Mouse (Mus musculus) megakaryocyte, adult 5-6 weeks (primary cell): ENCODE measurements around the gene Alk. TPM values are rescaled to one million over a fixed set of nuclear protein-coding genes. Genes with fewer than 3 reads are reported as not detected.

Experiments
- ATAC-seq: 2 replicates; pipeline ENCODE4 v1.8.0; 2016; ENCODE audit warnings: mild to moderate bottlenecking, inconsistent platforms; ENCODE audit not compliant: poor library complexity, severe bottlenecking
- total RNA-seq, 2 experiments: library from RNA; stranded (forward) in 1 of 2; stranded (reverse) in 1 of 2; fragments of 153-499, 151-499 nt in 1 of 2; fragments of 221-1000, 200-1000 nt in 1 of 2; gene quantifications; 2 replicates each; pipeline versions ENCODE4 v1.2.3 to v1.2.4; 2015 to 2017

Alk gene
- total RNA-seq, 2 experiments from 2014 or later, result not detected

DNA sequence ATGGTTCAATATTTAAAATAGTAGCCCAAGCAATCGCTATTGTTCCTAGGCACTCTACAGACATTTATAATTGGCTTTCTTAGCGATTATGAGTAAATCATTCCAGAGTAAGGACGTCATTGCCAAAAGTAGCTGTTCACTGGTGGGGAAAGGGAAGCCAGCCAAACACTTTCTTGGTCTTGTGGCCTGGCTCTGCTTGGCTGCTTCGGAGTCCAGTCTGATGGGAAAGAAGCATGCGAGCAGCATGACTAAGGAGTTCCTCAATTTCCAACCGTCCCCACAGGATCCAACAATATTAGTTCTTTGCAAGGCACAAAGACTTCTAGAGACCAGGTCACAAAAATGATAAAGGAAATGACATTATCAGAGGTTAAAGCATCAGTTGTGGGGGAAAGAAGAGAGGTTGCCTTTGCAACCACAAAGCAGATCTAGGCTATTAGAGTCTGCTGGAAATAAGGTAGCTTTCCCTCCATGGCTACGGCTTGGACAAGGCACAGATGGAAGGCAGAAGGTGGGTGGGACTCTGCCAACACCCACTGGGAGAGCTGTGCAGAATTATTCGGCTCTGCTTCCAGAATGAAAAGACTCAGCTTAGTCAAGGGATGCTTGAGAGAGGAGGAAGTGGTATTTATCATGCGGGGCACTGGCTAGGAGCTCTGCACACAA, 561.3 kb downstream of the Alk start:
- no peak for ATAC-seq

DNA sequence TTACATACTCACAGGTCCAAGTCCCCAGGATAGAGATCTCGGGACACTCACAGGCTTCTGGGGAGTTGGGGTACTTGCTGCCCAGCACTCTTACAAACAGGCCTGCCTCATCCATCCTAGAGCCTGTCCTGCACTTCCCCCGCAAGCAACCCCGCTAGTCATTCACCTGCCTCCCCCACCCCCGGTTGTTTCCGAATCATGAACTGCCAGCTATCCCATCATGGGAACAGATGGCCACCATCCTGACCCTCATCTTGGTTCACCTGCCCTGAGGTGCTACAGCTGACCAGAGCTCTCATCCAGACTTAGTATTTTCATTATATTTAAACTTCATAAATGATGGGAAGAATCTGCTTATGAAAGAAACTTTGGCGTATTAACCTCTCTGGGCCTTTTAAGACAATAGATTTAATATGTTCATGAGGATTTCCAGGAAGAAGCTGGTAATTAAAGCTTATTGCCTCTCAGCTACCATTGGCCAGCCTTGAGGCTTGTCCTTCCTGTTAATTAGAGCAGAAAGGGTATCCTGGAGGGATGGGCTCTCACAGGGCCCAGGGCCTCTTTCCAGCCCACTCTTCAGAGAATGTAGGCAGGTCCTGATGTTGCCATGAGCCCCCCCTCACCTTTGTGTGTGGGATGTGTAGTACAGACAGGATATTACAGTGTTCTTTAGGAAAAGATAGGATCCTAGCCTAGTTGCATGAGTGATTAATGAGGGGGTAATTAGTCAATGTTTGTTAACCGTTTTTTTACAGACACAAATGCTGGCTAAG, 565.1 kb downstream of the Alk start:
- ATAC-seq, result no peak

DNA sequence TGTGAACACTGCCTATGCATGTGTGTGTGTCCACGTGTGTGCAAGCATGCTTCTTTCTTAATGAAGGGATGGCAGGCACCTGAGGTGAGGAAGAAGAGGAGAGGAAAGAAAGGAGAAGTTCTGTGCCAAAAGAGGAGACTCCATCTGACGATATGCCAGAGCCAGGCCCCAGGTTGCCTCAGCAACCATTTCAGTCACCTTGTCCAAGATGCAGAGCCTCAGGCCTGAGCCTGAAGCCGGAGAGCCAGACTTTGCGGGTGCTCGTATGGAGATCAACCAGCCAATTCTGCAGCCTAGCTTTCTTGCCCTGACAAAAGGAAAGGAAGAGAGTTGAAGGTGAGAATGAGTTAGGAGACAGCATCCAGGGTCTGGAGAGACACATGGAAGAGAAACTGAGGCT, 566.1 kb downstream of the Alk start:
- no peak for ATAC-seq

DNA sequence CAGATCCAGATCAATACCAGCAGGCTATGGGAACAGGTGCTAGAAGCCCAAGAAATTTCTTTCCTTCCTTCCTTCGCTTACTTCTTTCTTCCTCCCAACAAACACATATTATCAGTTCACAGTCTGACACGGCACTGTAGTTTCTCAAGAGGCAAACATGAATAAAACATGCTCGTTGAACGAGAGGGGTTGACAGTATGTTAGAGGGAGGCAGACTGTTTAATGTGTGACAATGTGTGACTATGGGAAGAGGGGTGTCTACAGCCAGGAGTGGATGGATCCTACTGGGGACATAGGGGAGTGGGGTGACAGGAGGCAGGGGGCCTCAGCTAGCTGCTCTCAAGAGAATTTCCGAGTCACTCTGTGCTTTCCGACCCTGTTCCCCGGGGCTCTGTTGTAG, 573.8 kb downstream of the Alk start:
- no peak for ATAC-seq

DNA sequence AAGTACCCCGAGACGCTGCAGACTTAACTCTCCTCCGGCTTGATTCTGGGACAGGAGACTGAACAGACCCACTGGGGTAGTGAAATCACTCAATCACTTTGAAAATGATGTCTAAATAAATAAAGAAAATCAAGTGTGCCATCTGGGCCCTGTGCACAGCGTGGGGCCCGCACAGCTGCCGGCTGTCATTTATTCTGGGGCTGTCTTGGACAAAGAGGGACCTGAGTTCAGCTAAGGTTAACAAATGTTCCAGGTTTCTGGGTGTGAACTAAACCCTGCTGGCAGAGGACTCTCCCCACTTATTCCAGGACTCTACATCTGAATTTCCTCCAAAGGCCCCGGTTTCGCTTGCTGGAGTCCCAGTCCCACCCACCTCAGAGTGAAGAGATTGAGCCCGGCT, 581.1 kb downstream of the Alk start:
- no peak for ATAC-seq

DNA sequence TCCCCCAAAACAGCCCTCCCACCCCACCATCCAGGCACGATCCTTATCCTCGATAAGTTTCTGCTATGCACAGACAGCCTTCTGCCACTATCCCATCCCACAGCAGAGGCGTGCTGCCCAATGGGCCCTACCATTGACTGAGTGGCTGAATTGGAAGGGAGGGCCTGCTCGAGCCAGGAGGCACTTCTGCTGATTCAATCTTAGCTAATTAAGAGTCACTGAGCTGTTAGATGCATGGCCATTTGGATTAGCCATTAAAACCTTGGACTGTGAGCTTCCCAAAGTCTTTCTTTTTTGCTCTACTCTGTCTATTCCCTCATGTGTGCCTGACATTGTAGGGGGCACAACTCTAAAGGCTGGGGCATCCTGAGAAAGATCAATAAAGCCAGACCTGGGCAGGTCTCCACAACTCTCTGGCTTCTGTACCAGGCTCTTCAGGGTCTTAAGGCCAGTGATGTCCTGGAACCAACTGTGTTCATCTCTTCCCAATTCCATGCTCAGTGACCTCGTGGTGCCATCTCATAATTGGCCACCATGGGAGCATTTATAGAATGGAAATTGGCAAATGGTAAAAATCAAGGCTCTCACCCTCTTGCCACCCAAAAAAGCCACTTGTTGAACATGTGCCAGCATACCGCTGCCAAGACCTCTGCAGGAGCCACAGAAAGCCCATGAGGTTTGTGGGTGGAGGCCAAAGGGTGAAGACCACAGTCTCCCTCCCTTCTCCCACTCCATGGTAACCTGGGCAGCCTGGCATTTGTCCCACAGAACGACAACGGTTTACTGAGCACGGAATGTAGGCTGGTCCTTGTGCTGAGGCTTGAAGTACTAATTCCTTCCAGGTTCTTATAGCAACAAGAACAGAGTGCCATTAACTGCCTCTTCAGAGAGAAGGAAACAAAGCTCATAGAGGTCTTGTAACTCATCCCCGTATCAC, 582.4 kb downstream of the Alk start:
- ATAC-seq, result no peak

DNA sequence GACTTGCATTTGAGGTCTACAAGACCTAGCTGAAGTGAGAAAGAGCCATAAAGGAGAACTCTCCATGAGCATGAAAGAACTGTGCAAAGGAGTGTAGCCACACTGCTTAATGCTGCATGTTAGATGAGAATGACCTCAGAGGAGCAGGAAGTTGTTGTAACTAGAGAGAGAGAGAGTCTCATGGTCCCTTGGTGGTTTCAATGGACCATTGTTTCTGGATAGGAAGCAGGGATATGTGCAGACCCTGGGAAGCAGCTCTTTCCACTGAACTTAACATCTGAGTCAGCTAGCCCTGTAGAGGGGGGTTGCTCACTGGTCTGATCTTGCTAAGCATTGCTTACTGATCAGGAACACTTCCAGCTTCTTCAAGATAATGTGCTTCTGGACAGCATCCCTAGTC, 587.1 kb downstream of the Alk start:
- ATAC-seq, result no peak

DNA sequence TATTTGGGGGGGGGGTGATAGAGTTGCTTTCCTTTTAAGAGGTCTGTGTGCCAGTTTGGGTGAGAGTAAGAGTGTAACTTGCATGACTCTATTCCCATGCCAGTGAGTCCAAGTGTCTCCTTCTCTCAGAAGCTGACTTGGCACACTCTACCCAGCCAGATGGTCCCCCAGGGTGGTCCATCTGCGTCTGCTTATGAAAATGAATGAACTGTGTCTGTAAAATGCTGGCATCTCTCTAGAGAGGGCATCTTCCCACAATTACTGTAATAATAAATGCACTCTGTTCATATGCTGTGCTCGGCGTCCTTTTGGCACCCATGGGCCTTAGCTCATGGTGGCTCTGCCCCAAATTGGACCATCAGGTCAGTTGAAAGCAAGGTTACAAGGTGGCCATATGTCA, 589.2 kb downstream of the Alk start:
- ATAC-seq, result no peak

DNA sequence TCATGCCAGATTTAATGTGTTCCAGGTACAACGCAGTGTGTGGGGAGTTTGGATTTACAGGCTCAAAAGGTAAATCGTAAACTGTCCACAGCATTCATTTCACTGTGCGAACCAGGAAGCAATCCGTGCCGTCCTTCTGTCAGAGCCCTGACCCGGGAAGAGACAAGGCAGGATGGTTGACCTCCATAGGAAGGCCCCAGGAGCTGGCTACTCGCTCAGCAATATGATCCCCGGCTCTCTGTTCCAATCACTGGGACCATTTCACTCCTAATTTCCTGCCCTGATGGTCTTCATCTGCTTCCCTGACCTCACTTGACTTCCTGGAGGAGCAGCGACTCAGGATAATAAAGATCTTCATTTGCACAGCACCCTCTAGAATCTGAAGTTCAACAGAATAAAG, 591.7 kb downstream of the Alk start:
- ATAC-seq, result no peak

DNA sequence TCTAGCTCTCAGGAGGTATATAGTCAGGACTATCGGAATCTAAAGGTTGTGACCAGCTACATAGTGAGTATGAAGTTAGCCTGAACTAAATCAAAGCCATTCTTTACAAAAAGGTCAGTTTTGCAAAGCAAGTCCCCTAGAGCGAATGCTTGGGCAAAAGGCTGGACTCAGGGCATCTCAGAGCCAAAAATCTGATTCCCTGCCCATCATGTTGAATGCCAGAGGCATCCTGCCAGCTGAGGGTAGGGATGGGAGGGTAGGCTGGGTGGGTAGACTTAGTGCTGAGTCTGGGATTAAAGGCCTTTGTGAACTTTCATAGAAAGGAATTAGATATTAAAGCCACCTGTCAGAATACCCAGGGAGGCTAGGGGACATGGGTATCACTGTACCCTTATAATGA, 594.6 kb downstream of the Alk start:
- ATAC-seq, result no peak

DNA sequence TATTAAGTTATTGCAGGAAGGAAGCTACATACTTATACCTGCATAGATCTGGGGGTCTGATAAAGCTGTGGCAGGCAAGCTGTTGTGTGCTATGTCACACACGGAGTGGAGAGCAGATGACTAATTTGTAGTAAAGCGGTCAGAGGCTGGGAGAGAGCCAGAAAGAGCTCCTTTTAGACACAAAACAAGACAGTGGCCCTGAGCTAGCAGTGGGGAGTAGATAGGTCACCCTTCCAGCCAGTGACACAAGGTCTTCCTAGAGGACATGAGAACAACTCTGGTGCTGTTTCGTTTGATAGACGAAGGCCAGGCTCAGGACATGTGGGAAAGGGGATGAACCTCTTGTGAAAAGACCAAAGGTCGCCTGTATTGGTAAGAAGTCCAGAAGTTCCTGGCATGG, 596.0 kb downstream of the Alk start:
- ATAC-seq, result no peak

DNA sequence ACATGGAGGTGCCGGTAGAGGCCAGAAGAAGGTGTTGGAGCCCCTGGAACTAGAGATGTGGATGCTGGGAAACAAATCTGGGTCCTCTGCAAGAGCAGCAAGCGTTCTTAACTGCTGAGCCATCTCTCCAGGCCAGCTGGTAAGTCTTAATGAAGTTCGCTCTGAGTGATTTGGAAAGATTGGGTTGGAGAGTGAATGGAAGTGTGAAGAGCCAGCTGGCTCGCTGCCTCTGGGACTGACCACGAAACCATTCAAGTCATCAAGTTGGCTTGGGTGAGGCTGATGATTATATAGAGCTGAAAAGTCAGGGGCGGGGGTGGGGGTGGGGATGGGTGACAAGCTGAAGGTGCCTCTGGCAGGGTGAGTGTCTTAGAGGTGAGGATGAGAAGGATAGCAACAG, 599.1 kb downstream of the Alk start:
- no peak for ATAC-seq

DNA sequence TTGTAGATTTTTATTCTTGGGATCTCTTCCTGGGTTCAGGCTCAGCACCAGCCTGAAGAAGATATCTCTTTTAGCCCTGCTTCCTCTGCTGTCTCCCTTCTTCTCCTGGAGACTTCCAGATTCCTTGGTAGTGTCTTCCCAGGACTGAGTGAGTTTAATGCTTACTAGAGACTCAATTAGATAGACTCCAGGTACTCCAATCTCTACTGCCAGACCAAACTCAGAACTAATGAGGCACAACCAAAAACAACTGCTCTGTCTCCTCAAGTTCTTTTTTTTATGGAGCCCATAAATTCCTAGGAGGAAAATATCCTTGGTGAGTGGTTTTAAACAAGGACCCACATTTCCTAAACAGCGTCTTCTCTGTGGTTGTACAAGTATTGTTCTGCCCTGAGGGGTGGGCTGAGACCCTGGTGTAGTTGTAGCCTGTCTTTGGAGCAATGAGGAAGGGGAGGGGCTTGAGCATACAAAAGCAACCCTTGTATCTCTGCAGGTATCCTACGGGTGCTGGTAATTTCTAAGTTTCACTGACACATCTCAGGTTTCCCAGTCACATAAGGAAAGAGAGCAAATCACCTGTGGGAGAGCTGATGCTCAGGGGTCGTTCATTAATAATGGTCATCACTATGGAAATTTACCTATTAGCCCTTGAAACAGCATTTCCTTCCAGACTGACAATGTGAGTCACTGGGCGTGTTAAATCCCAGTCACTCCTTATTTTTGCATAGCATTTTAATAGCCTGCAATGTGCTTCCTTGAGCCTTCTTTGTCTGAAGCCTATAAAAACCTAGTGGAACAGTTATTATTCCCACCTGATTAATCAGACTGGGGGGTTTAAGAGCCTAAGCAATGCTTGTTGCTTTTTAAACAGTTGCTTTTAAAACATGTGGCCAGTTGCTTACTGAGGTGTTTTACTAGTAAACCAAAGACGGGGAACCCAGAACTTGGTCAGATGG, 604.6 kb downstream of the Alk start:
- no peak for ATAC-seq

DNA sequence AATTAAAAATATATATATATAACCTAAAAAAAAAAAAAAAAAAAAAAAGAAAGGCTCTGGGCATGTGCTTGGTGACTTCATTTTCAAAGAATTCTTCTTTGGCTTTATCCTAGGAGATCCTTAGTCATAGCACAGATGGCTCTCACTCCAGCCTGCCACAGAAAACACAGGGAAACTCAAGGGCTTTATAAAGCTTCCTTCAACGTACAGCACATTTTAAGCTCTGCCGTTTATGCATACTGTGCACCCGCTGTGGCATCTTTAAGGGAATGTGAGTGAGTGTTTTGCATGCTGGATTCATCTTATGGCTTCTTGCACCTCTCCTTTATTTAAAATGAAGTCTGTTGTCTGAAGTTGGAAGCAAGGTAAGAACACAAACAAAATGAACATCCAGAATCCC, 606.7 kb downstream of the Alk start:
- no peak for ATAC-seq

DNA sequence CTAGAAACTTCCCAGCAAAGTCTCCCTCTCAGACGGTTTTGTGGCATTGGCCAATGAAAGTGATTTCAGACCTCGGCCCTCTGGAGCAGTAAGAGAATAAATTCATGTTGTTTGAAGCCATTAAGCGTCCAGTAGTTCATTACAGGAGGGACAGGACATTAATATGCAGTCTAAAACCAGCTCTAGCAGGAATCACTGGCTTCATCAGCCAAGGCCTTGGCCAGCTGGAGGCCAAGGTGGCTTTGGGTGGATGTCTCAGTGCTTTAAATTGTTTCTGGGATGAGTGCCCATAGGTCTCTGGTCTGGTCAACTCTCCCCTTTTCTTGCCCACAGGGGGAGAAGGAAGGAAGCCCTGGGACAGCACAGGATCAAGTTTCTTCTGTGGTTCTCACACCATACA, 608.9 kb downstream of the Alk start:
- ATAC-seq, result no peak

DNA sequence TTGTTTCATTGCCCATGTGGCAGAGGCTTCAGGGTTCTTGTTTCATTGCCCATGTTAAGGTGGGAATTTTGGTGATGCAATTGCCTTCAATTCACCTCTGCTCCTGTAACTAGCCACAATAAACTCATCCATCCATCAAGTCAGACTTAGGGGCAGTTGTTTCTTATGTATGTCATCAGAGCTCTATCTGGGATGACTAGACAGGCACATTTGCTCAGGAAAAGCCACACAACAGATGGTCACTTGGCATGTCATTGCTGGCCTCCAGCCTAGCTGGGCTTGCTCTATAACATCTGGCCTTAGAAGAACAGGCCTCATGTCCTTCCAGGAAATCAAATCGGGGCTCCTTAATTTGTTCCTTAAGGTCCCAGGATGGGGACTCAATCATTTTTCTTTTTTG, 610.3 kb downstream of the Alk start:
- no peak for ATAC-seq

DNA sequence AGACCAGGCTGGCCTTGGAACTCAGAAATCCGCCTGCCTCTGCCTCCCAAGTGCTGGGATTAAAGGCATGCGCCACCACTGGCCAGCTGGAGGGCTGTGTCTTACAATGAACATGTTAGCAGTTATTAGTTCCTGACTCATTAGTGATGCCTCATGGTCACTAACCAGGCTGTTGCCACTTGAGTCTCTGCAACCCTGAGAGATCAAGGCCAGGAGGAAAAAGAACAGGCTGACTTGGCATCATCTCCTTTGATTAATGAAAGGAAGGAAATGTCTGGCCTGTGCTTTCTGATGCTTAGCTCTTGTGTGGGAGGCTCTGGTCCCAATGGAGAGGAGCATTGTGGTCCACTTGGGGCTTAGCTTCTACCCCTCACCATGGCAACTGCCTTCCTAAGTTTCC, 611.4 kb downstream of the Alk start:
- no peak for ATAC-seq

DNA sequence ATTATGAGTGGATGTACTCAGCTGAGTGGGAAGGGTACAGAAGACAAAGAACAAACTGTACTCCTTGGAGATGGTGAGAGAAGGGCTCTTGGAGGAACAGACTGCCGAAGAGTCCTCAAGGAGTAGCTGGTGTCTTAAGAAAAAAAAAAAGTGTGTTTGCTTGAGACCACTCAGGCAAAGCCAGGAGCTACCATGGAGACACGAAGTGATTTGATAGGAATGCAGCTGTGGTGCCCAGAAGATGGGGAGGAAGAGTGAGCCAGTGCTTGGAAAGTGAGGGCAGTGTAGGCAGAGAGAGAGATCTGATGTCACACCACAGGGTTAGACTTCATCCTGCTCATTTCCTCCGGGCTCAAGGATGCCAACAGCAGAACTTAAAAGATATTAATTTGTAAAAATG, 613.2 kb downstream of the Alk start:
- no peak for ATAC-seq

DNA sequence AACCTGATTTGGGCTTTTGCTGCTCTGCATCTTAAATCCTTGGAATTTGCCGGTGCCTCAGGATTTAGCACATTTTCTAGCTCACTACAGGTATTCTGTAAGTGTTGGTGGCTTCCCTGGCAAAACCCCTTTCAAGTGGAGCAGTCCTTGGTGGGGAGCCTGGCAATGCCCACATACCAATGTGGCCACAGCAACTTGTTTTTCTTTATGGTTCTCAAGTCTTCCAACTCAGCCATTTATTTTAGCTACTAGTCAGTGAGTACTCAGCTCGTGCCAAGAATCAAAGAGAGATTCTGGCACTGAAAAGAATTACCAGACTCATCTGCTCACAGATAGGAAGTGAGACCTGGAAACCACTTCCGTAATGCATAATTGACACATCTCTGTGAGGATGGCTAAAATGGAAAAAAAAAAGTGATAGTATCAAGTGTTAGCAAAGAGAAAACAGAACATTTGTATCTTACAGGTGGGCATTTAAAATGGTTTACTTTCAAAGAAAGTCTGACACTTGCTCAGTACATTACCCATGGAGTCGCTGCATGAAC, 614.2 kb downstream of the Alk start:
- ATAC-seq, result peak; percentile 59
